ENCODE assay signal across 9 mouse cellular contexts in genomic region chr11:58018287-58018686, GRCm38 (mm10). TPM values are rescaled to one million over a fixed set of nuclear protein-coding genes. Genes with fewer than 3 reads are reported as not detected.
DNase-seq lines count a peak whose midpoint lies in the region; ATAC-seq and TF ChIP-seq lines count a peak whose summit lies in the region.
"Had no signal": no experiment of that assay in that cellular context is flagged by ENCODE, and none has a peak within 500 bp of the region (broad histone marks: within the 10 kb centered on the region; RNA-seq: fewer than 3 reads in every experiment).

No protein-coding gene starts in this region.

- H3K4me2 ChIP-seq in liver, embryonic 13.5 days, result 0 out of 2 replicates have a peak overlapping the region, but pooled peaks have one; percentile 15

- peaks cover 84% of the 10 kb centered on the region for H3K4me1 ChIP-seq in G1E (ENCODE audit: insufficient read depth, low read depth, low read length)
- H3K4me1 ChIP-seq in liver, embryonic 13.5 days (replicated peaks), result peaks cover 94% of the 10 kb centered on the region

- no peak for TF ChIP-seq CTCF in G1E (IDR thresholded peaks at IDR 0.05; ENCODE audit: low read depth, low read length)

- H3K27me3 ChIP-seq in G1E (ENCODE audit: insufficient read depth, low read length), result no peaks in the 10 kb centered on the region
- no peaks in the 10 kb centered on the region for H3K27me3 ChIP-seq in liver, embryonic 13.5 days

- peak; percentile 29 to 31 for DNase-seq in cerebellum, postnatal 14 days
- DNase-seq in cerebellum, adult 11-12 months, result no peak
- DNase-seq in layer of hippocampus, adult 11-12 months (ENCODE audit: low spot score), result peak; percentile 21
- DNase-seq in layer of hippocampus, adult 9-11 months, result no peak
- no peak for DNase-seq in G1E (ENCODE audit: low spot score)
- no peak for DNase-seq in liver, embryonic 13.5 days
- DNase-seq in layer of hippocampus, adult 8-10 months (ENCODE audit: low spot score in 2 of 2), result no peak
- no peak for DNase-seq in layer of hippocampus, adult 9-10 months (ENCODE audit: low spot score)

- WGBS in liver, embryonic 13.5 days (ENCODE audit: insufficient replicate concordance), result 35% methylated on average over 2 of the region's 2 CpGs

- peak overlapping the region; percentile 85 for H3K27ac ChIP-seq in liver, embryonic 13.5 days

- H3K36me3 ChIP-seq in G1E (replicated peaks), result peaks cover 60% of the 10 kb centered on the region
- H3K36me3 ChIP-seq in liver, embryonic 13.5 days, result no peaks in the 10 kb centered on the region

- ATAC-seq in G1E (ENCODE audit: extremely low read depth, insufficient number of reproducible peaks, low FRiP score, poor library complexity, severe bottlenecking), result peak; percentile 8; the same call in 1 of the 2 replicates
- ATAC-seq in liver, embryonic 13.5 days (ENCODE audit: low read depth), result no peak; the same call in 1 of the 2 replicates

- no peaks in the 10 kb centered on the region for H3K9me3 ChIP-seq in G1E (replicated peaks)
- no peaks in the 10 kb centered on the region for H3K9me3 ChIP-seq in liver, embryonic 13.5 days (replicated peaks)

- H3K9ac ChIP-seq in liver, embryonic 13.5 days, result peak overlapping the region; percentile 42

- H3K4me3 ChIP-seq in G1E (ENCODE audit: low read depth, low read length), result no peak overlapping the region
- H3K4me3 ChIP-seq in liver, embryonic 13.5 days (replicated peaks), result no peak overlapping the region
- H3K4me3 ChIP-seq: myocyte had no signal

RNA-seq across cellular contexts. Expression of gene Larp1, which starts 9.4 kb away (rescaled TPM):
- total RNA-seq in G1E (2014; fragmentation: Nextera tagmentation), result 184 and 189 TPM in 2 replicates
- 31.4 and 34.7 TPM in 2 replicates for total RNA-seq in G1E (2017)
- polyA plus RNA-seq in G1E (2012), result 111 and 123 TPM in 2 replicates
- 19.9 and 21.6 TPM in 2 replicates for polyA plus RNA-seq in liver, embryonic 13.5 days (2015; fragmentation: Nextera tagmentation; extraction: Ambion mirVana)
- 10 to 100 TPM; 91.6 to 96.7 (median 94.3) TPM for total RNA-seq in layer of hippocampus, adult 8-10 months (2022)

Comparison
In these comparisons a context has a peak if more than half of its experiments do, and no peak if none do; other contexts are left out.
1. DNase-seq: peak in cerebellum, postnatal 14 days (2 of 2) and layer of hippocampus, adult 11-12 months (single experiment); none in cerebellum, adult 11-12 months (single experiment), layer of hippocampus, adult 9-11 months (single experiment), G1E (single experiment), liver, embryonic 13.5 days (single experiment), layer of hippocampus, adult 8-10 months (0 of 2) and layer of hippocampus, adult 9-10 months (single experiment).